Mouse (Mus musculus) urinary bladder, adult 2 months (tissue): Measurements from ENCODE around the gene Mfsd14a. TPM values are rescaled to one million over a fixed set of nuclear protein-coding genes. Genes with fewer than 3 reads are reported as not detected.

Source experiments
- DNase-seq: peaks from one replicate; pipeline ENCODE4 v3.0.0; 2022; ENCODE audit warnings: low spot score
- polyA plus RNA-seq: library from polyadenylated mRNA; depleted of rRNA; stranded (reverse); fragments of >200 nt; gene quantifications from 2 replicates; pipeline ENCODE4 v1.2.3, GENCODE M21; 2012

Mfsd14a gene
- polyA plus RNA-seq, 1 experiment: 49.0 TPM

- DNase-seq: no peak
Observed at GRCm38 (mm10) chr3:116652033-116652446, 10.4 kb downstream of the Mfsd14a start.

DNA sequence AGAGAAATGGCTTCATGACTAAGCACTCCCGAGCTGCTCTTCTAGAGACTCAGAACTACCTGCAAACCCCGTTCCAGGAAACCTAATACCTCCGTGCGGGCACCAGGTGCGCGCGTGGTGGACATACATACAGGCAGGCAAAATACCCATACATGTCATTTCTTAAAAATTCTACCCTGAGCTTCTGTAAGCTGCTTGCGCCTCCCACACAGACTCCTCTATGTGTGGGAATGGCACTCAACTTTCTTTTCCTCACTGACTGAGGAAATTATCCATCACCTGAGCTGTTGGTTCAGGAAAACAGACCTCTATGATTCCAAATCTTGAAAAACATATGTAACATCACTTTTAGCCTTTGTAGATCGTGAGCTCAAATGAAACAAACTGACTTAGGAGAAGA, 11.8 kb downstream of the Mfsd14a start:
- no peak for DNase-seq

DNA sequence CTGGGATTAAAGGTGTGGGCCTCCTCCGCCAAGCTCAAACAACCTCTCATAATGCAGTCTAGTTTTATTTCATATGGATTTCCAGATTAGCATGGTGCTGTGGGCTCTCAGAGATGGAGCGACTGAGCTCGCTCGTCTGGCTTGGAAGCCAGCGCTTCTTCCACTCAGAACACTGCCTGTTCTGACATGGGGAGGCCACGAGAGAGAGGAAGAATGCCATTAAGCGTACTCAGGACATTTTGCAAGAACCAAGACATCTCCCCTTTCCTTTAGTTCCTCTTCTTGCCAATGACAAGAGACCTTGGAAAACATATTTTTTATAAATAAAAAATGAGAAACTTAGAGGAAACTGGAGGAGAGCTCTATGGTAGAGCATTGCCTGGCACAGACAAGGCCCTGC, 13.7 kb downstream of the Mfsd14a start:
- no peak for DNase-seq

DNA sequence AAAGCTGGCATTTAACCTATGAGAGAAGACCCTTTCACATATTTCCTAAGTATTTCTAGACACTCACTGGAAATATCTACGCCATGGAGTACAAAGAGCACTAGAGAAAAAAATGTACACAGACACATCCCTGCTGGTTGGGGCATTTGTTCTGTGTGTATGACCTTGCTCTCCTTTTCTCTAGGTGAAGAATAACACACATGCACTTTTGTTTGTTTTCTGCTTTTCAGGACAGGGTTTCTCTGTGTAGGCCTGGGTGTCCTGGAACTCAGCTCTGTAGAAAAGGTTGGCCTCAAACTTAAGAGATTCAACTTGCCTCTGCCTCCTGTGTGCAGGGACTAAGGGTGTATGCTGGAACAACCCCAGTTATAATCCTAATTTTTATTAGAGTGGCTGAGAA, 16.1 kb downstream of the Mfsd14a start:
- no peak for DNase-seq

- no peak for DNase-seq
Observed at GRCm38 (mm10) chr3:116642373-116642772, 20.1 kb downstream of the Mfsd14a start.

- DNase-seq: no peak
Observed at GRCm38 (mm10) chr3:116641811-116642371, 20.6 kb downstream of the Mfsd14a start.

DNA sequence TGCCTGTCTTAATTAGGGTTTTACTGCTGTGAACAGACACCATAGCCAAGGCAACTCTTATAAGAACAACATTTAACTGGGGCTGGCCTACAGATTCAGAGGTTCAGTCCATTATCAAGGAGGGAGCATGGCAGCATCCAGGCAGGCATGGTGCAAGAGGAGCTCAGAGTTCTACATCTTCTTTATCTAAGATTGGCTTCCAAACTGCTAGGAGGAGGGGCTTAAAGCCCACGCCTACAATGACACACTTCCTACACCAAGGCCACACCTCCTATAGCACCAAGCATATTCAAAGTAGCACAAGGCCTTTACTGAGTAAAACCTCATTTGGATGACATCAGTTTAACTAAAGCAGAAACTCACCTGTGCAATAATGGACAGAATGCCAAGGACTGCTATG, 22.5 kb downstream of the Mfsd14a start:
- no peak for DNase-seq

DNA sequence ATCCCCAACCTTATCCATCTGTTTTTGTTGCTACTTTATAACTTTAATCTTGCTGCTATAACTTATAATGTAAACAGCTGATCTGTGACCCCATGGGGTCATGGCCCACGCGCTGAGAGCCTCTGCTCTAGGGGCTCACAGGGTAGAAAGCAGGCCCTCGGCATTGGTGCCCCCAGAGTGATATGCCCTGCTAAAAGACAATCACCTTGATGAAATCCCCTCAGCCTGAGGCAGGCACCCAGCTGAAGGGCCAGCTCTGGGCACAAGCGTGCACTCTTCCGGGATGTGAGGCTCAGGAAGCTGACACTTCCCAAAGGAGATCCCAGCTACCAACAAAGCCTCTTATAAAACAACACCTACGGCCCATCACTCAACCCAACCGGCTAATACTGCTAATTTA, 23.9 kb downstream of the Mfsd14a start:
- no peak for DNase-seq

DNA sequence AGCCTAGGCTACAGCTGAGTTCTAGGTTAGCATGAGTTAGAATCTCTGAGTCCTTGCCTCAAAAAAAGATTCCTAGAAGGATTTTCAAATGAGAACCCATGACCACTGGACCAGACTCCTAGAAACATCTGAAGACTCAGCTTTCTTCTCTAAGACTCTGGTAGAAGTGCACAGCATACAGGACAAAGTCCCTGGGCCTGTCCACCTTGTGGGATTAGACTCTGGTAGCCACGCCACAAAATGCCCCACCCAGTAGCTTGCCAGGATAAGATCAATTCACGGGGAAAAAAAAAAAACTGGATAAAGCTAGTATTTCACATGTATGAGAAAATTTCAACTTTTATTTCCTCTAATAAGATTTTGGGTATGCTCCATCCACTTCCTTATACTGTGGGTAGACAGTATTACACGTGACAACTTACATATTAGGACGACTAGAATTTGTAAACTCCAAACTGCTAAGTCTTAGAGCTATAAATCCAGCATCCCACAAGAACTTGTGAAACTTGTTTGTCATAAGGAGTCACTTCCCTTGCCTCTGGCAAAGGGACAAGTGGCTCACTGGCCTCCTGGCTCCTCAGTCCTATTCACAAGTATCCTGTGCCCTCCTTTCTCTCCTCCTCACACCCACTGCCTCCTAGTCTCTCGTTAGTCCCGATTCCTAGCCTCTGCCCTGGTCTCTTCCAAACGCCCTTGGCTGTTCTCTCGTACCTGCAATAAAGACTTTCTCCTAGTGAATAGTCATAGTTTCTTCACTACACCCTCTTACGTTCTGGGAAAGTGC, 24.6 kb downstream of the Mfsd14a start:
- no peak for DNase-seq

- DNase-seq: no peak
Observed at GRCm38 (mm10) chr3:116635799-116636198, 26.7 kb downstream of the Mfsd14a start.

- no peak for DNase-seq
Observed at GRCm38 (mm10) chr3:116634853-116635252, 27.6 kb downstream of the Mfsd14a start.

DNA sequence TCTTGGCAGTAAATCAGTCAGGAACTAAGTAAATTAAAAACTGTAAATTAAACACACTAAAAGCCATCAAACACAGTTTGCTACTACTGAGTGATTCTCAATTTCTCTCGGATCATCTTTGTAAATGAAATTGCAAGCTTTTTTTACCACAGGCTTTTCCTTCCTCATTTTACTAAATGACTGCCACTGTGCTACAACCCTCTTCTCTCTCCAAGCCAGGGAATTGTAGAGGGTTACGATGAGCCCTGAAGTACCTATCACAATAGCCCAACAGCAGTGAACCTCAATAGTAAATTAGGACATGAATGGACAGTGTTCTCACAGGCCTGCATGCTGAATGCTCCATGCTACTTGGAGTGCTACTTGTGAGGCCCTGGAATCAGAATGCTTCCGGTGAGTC, 28.4 kb downstream of the Mfsd14a start:
- DNase-seq: no peak

DNA sequence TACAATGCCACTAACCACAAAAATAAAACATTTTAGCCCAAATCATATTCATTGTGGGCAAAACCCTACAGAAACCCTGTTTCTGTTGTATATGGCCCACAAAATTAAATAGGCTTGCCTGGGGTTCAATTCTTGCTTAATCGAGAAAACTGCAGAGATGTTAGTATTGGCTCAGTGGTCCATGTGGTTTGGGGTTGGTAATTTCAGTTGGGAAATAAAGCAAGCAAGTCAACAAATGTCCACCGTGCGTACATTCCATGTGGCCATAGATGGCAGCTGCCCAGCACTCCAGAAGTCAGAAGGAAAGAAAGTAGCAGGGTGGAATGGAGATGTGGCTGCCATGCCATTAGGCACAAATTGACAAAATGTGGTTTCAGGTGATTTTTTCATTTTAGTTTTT, 29.5 kb downstream of the Mfsd14a start:
- no peak for DNase-seq

- no peak for DNase-seq
Observed at GRCm38 (mm10) chr3:116631459-116631858, 31.0 kb downstream of the Mfsd14a start.

DNA sequence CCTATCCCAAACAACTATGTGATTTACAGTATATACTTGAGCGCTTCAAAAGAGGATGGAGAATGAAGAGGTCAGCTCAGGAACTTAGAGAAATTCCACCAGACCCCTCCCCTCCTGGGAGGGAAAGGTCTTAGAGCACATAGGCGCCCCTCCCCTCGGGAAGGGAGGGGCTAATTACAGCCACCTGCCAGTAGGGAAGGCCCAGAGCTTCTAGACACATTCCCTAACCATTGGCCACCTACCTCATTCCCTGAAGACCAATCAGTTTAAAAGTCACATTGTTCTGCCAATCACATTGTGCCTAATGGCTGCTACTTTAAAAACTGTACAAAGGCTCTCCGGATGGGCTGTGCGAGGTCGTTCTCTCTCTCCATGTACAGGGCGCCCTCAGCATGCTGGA, 39.8 kb downstream of the Mfsd14a start:
- no peak for DNase-seq

DNA sequence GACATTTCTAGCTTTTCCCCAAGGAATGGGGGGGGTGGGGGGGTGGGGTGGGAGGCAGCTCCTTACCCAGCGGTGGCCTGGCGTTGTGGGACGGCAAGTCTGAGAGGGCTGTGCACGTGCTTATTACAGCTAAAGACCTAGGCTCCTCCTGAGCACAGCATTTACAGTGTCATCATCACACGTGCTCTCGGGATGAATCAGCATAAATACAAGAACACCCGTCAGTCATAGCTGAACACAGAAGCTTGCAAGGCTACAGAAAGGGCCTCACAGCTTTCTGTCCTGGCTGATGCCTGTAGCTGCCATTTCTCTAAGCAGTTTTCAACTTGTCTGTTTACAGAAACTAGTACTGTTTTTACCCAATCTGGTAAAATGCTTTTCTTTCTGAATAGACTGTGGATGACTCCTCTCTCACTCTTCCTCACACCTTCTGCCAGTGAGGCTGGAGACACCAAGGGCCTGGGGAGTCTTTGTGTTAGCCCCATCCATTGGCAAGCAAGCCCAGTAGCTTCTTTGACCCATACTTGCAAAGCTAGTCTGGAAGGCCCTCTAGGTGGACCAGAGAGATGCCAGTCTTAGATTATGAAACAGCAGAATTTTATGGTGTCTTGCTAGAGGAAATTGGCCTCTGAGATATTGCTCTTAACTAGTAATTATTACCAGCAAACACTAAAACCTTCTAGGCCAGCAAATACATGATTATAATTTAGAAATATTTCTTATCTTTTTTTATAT, 41.7 kb downstream of the Mfsd14a start:
- DNase-seq: no peak

DNA sequence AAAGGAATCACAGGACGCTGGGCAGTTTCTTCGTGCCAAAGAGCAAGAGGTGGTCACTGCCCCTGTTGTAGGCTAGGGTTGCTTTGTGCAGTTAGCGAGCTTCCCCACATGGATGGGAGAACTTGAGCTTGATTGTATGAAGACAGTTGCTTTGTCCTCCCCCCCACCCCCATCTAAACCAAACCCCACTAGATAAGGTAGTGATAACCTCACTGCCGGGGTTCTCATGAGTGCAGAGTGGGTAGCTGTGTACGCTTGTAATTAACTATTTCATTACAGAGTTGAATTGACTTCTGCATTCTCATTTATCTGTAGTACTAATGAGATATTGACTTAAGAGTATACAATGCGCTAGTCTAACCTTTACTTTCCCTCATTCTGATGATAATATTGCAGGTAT, 43.6 kb downstream of the Mfsd14a start:
- no peak for DNase-seq

DNA sequence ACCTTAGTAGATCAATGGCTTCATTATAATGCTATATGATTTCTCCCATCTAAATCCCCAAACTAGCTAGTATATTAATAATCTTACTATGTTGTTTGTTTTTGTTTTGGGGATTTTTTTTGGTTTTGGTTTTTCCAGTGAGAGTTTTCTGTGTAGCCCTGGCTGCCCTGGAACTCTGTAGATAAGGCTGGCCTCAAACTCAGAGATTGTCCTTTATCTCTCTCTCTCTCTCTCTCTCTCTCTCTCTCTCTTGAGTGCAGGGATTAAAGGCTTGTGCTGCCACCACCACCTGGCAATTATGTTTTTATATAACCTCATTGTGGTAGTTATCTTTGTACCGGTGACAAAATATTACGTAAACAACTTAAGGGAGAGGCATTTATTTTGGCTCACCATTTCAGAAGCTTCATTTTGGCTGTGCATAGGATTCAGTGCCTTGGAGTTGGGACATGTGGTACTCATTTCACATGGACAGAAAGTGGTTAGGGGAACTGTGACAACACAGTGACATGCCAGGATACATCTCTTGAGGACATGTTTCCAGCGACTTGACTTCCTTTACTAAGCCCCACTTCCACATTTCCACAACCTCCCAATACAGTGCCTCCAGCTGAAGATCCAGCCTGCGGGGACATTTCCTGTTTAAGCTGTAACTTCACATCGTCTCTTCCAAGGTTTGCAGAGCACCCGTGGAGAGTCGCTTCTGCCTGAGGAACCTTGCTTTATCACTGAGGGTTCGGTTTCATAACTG, 47.0 kb downstream of the Mfsd14a start:
- no peak for DNase-seq

DNA sequence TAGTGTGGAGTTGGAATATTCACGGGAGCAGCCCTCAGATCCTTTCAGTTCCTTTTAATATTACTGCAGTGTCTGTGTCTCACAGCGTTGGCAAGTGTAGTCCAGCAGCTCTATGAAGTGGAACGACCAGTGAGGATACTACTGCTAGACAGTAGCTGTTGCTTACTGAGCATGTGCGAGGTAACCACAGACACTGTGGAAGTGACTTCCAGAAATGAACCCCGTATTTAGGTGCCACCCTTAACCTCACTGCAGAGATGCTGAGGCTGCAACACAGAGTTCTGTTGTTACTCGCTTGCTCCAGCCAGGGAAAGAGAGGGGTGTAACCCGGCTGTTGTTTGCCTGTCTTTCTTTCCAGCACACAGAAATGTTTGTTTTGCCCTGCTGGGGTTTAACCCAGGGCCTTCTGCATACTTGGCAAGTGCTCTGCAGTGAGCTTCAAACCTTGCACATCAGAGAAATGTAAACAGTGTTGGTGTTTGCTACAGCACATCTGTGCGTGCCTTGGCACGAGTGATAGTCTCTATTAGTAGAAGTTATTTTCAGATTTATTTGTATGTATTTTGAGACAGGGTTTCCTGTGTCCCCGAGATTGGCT, 48.1 kb downstream of the Mfsd14a start, which contains the start of gene Trmt13:
Gene Trmt13, minus strand, starts transcription at position 293 of the 598 bp plus-strand sequence.
- DNase-seq: no peak

DNA sequence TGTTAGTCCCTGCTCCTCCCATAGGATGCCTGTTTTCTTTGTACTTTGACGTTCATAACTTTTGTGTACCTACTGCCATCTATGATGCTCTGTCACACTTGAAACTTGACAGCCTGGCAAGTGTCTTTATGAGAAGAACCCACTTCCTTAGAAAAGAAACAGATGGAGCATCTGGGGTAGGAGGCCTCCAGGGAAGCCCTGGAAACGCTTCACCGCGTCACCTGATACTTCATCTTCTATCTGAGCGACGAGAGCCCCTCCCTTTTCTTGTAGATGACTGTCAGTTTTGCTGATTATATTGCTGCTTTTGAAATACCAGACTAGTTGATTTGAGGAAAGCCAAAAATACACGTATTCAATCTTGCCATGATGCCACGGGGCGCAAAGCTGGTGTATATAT, 57.9 kb downstream of the Mfsd14a start:
- no peak for DNase-seq

GRCm38 (mm10) chr3:116601781-116602180, 60.7 kb downstream of the Mfsd14a start:
- DNase-seq: no peak

- DNase-seq: no peak
Observed at GRCm38 (mm10) chr3:116601005-116601404, 61.5 kb downstream of the Mfsd14a start.
